Mouse (Mus musculus): ENCODE data around the gene Pbxip1.

DNA sequence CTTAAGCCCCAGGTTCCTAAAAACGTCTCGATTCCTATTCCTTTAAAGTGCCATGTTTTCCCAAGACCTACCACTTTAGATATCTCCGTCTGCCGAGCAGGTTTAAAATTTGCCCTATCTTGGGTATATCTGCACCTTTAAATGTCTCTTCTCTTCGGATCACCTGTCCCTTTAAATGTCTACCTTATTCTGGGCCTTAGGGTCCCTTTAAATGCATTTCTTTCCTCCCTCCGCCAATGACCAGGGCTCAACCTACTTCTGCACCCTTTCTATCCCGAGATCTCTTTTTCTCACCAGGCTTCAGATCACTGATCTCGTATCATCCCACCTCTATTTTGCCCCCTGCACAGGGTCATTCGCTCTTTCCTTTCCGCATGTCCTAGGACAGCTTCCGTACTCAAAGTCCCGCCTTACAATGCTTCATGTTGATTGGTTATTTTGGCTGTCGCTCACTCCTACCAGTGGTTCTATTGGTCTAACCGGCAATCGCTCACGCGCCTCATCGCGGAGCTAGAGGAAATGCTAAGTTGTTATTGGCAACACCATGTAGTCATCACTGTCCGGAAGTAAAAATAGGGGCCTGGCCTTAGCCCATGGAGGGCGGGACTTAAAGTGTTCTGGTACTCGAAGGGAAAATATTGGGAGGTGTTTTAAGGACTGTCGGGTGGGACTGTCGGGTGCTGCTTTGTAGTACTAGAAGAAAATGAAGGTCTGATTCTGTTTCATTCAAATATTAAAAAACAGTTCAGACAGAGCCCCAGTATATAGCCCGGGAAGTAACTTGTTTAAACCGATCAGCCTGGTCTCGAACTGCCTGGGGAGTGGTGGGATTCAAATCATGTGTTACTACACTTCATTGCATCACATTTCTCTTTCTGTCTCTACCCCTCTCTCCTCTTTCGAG is 24.8 kb upstream of the Pbxip1 start, which contains the start of gene Flad1:
- no peak for TF ChIP-seq CTCF (IDR thresholded peaks at IDR 0.05; ENCODE audit: low read depth)
- peak; percentile 87 for TF ChIP-seq EP300 (optimal IDR thresholded peaks at IDR 0.05)
